ENCODE assay signal across 8 mouse cellular contexts in the genomic region with DNA sequence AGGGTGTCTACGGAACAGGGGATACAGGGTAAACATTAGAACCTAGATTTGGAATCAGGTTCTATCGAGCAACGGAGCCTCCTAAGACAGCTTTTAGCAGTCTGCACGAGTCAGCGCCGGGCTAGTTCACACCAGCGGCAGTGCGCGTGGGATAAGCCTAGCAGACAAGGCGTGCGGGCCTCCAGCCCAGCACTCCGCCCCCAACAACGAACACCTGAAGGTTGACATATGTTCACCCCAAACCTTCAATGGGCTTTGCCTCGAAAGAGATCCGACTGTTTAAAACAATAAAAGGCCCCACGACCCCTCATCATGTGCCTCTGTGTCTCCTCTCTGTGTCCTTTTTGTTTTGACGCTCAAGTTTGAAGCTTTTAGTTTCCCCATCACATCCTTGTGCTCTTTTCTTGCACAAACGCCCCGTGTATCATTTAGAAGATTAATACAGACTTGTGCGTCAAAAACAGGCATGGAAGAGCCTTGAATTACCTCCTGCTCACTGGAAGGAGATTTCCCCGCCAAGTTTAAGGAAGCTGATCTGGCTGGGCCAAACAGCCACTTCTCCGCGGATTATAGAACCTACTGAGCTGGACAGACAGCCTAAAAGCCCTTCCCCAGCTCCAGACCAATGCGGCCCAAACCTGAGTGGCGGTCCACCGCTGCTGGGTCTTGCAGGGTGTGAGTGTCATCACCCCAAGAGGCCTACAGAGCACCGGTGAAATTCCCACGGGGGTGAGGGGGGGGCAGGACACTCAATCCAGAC. TPM values are rescaled to one million over a fixed set of nuclear protein-coding genes. Genes with fewer than 3 reads are reported as not detected.
DNase-seq lines count a peak whose midpoint lies in the region; ATAC-seq lines count a peak whose summit lies in the region.

No protein-coding gene starts in this region.

- no peaks in the 10 kb centered on the region for H3K36me3 ChIP-seq in embryonic facial prominence, embryonic 11.5 days (replicated peaks; ENCODE audit: control insufficient read depth, insufficient read depth, low read depth, low read length)
- no peaks in the 10 kb centered on the region for H3K36me3 ChIP-seq in hindbrain, embryonic 14.5 days (replicated peaks; ENCODE audit: control insufficient read depth, insufficient read depth)
- H3K36me3 ChIP-seq in lung, embryonic 15.5 days: no peaks in the 10 kb centered on the region
- no peaks in the 10 kb centered on the region for H3K36me3 ChIP-seq in stomach, embryonic 15.5 days

- no peak for DNase-seq in cerebellum, adult 11 months
- DNase-seq in MN1 (ENCODE audit: low spot score): peak; percentile 38
- peak; percentile 54 for DNase-seq in embryonic facial prominence, embryonic 11.5 days (ENCODE audit: low spot score)
- DNase-seq in hindbrain, embryonic 14.5 days (ENCODE audit: low spot score): peak; percentile 67
- DNase-seq in ovary, postnatal 14 days (ENCODE audit: low spot score): no peak

- peak overlapping the region; percentile 37 for H3K27ac ChIP-seq in embryonic facial prominence, embryonic 11.5 days (replicated peaks; ENCODE audit: low read depth, low read length)
- H3K27ac ChIP-seq in hindbrain, embryonic 14.5 days: peak overlapping the region; percentile 99
- peak overlapping the region; percentile 87 for H3K27ac ChIP-seq in lung, embryonic 15.5 days
- peak overlapping the region; percentile 99 for H3K27ac ChIP-seq in stomach, embryonic 15.5 days

- ATAC-seq in cerebellum, adult (ENCODE audit: insufficient number of reproducible peaks, low FRiP score, low TSS enrichment): 0 out of 2 replicates have a peak, but pooled peaks have one; percentile 15
- ATAC-seq in embryonic facial prominence, embryonic 11.5 days (replicated peaks; ENCODE audit: insufficient number of reproducible peaks, low FRiP score, low TSS enrichment, low read depth): no peak
- peak; percentile 35 for ATAC-seq in hindbrain, embryonic 14.5 days (ENCODE audit: low FRiP score)
- ATAC-seq in lung, embryonic 15.5 days (ENCODE audit: borderline replicate concordance, extremely low read depth, low FRiP score, low TSS enrichment): no peak
- no peak for ATAC-seq in stomach, embryonic 15.5 days (ENCODE audit: insufficient read depth, low FRiP score, low read depth)

- WGBS in embryonic facial prominence, embryonic 11.5 days: 1% methylated on average over 28 of the region's 28 CpGs
- WGBS in hindbrain, embryonic 14.5 days: 2% methylated on average over 28 of the region's 28 CpGs
- 3% methylated on average over 28 of the region's 28 CpGs for WGBS in lung, embryonic 15.5 days
- 4% methylated on average over 28 of the region's 28 CpGs for WGBS in stomach, embryonic 15.5 days

- H3K27me3 ChIP-seq in embryonic facial prominence, embryonic 11.5 days (ENCODE audit: control insufficient read depth, insufficient read depth, low read length): no peaks in the 10 kb centered on the region
- H3K27me3 ChIP-seq in hindbrain, embryonic 14.5 days (ENCODE audit: control insufficient read depth, insufficient read depth, low read length): no peaks in the 10 kb centered on the region
- peaks cover 4% of the 10 kb centered on the region; the same call in 1 of the 2 replicates for H3K27me3 ChIP-seq in lung, embryonic 15.5 days
- H3K27me3 ChIP-seq in stomach, embryonic 15.5 days (replicated peaks): no peaks in the 10 kb centered on the region

- no peaks in the 10 kb centered on the region for H3K9me3 ChIP-seq in embryonic facial prominence, embryonic 11.5 days (replicated peaks; ENCODE audit: control insufficient read depth, low read length)
- H3K9me3 ChIP-seq in hindbrain, embryonic 14.5 days (ENCODE audit: control insufficient read depth, low read length): no peaks in the 10 kb centered on the region
- no peaks in the 10 kb centered on the region for H3K9me3 ChIP-seq in lung, embryonic 15.5 days
- H3K9me3 ChIP-seq in stomach, embryonic 15.5 days: no peaks in the 10 kb centered on the region

- H3K4me1 ChIP-seq in embryonic facial prominence, embryonic 11.5 days (ENCODE audit: control insufficient read depth, insufficient read depth, low read length): no peaks in the 10 kb centered on the region
- H3K4me1 ChIP-seq in hindbrain, embryonic 14.5 days (replicated peaks; ENCODE audit: control insufficient read depth, insufficient read depth, low read length): peaks cover 15% of the 10 kb centered on the region
- H3K4me1 ChIP-seq in lung, embryonic 15.5 days: peaks cover 24% of the 10 kb centered on the region
- H3K4me1 ChIP-seq in stomach, embryonic 15.5 days: peaks cover 12% of the 10 kb centered on the region; the same call in 1 of the 2 replicates

- peak overlapping the region; percentile 47 for H3K4me2 ChIP-seq in embryonic facial prominence, embryonic 11.5 days (ENCODE audit: low read depth, low read length)
- H3K4me2 ChIP-seq in hindbrain, embryonic 14.5 days (replicated peaks): peak overlapping the region; percentile 93
- H3K4me2 ChIP-seq in lung, embryonic 15.5 days: peak overlapping the region; percentile 64
- H3K4me2 ChIP-seq in stomach, embryonic 15.5 days: peak overlapping the region; percentile 61

- peak overlapping the region; percentile 37 for H3K9ac ChIP-seq in embryonic facial prominence, embryonic 11.5 days (replicated peaks; ENCODE audit: low read length)
- H3K9ac ChIP-seq in hindbrain, embryonic 14.5 days: peak overlapping the region; percentile 100
- peak overlapping the region; percentile 57 for H3K9ac ChIP-seq in lung, embryonic 15.5 days
- peak overlapping the region; percentile 38; the same call in 1 of the 2 replicates for H3K9ac ChIP-seq in stomach, embryonic 15.5 days

- peak overlapping the region; percentile 62 for H3K4me3 ChIP-seq in embryonic facial prominence, embryonic 11.5 days (ENCODE audit: low read depth, low read length)
- peak overlapping the region; percentile 74 for H3K4me3 ChIP-seq in hindbrain, embryonic 14.5 days (replicated peaks; ENCODE audit: low read length)
- peak overlapping the region; percentile 57 for H3K4me3 ChIP-seq in lung, embryonic 15.5 days
- H3K4me3 ChIP-seq in stomach, embryonic 15.5 days (replicated peaks): peak overlapping the region; percentile 73

RNA-seq across cellular contexts. Expression of a gene that starts 2.3 kb away (rescaled TPM):
- 89.8 and 91.2 TPM in 2 replicates for polyA plus RNA-seq in embryonic facial prominence, embryonic 11.5 days (2014; fragmentation: Nextera tagmentation; extraction: Ambion mirVana)
- polyA plus RNA-seq in hindbrain, embryonic 14.5 days (2014; fragmentation: Nextera tagmentation; extraction: Ambion mirVana): 171 and 178 TPM in 2 replicates
- 112 and 116 TPM in 2 replicates for polyA plus RNA-seq in lung, embryonic 15.5 days (2015; fragmentation: Nextera tagmentation; extraction: Ambion mirVana)
- polyA plus RNA-seq in stomach, embryonic 15.5 days (2015; fragmentation: Nextera tagmentation; extraction: Ambion mirVana): 139 and 150 TPM in 2 replicates

Comparison
In these comparisons a context has a peak if more than half of its experiments do, and no peak if none do; other contexts are left out.
1. ATAC-seq: peak in cerebellum, adult (single experiment) and hindbrain, embryonic 14.5 days (single experiment); none in embryonic facial prominence, embryonic 11.5 days (single experiment), lung, embryonic 15.5 days (single experiment) and stomach, embryonic 15.5 days (single experiment).
2. DNase-seq: peak in MN1 (single experiment), embryonic facial prominence, embryonic 11.5 days (single experiment) and hindbrain, embryonic 14.5 days (single experiment); none in cerebellum, adult 11 months (single experiment) and ovary, postnatal 14 days (single experiment).
3. H3K27ac ChIP-seq: peak in every context shown above with its lines; median percentile 99 in hindbrain, embryonic 14.5 days; 99 in stomach, embryonic 15.5 days; 87 in lung, embryonic 15.5 days; 37 in embryonic facial prominence, embryonic 11.5 days.
4. H3K9ac ChIP-seq: peak in every context shown above with its lines; median percentile 100 in hindbrain, embryonic 14.5 days; 57 in lung, embryonic 15.5 days; 38 in stomach, embryonic 15.5 days; 37 in embryonic facial prominence, embryonic 11.5 days.
5. Peak in every context shown above with its lines, with median percentiles within 50 percentile points of each other: H3K4me2 ChIP-seq and H3K4me3 ChIP-seq.